Mouse (Mus musculus) cerebellum, postnatal 4 days (tissue): ENCODE results near the gene Pdss2.
"Not testable (repeated sequence)": the region's sequence is repeated elsewhere in the genome, so short reads cannot be mapped to it uniquely, and the experiment has no call there.

Experiments
- DNase-seq, 2 experiments: peaks; one replicate each; pipeline ENCODE4 v3.0.0; 2022; ENCODE audit warnings: low spot score in 2 of 2, mixed read lengths in 1 of 2

Pdss2 gene

DNA sequence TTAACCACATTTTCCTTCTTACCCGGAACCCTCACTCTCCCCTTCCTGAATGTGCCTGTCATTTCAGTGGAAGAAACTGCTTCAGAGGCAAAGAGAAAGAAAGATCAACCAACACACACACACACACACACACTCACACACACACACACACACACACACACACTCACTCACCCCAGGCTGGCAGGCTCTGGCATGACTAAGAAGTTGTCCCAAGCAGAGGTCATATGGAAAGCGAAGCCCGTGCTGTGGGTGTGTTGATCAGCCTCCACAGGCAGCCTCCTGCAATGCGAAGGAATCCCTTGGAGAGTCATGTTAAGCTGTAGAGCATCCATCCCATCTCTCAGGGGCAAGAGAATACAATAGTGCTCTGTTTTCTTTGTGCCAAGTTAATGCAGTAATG is 154.0 kb downstream of the Pdss2 start:
- DNase-seq: no peak

- DNase-seq: no peak
These were observed 155.5 kb downstream of the Pdss2 start for GRCm38 (mm10) chr10:43376749-43377148.

- DNase-seq: peak in 1 of 2 experiments; percentile 36
These were observed 157.0 kb downstream of the Pdss2 start for GRCm38 (mm10) chr10:43378279-43378678.

DNA sequence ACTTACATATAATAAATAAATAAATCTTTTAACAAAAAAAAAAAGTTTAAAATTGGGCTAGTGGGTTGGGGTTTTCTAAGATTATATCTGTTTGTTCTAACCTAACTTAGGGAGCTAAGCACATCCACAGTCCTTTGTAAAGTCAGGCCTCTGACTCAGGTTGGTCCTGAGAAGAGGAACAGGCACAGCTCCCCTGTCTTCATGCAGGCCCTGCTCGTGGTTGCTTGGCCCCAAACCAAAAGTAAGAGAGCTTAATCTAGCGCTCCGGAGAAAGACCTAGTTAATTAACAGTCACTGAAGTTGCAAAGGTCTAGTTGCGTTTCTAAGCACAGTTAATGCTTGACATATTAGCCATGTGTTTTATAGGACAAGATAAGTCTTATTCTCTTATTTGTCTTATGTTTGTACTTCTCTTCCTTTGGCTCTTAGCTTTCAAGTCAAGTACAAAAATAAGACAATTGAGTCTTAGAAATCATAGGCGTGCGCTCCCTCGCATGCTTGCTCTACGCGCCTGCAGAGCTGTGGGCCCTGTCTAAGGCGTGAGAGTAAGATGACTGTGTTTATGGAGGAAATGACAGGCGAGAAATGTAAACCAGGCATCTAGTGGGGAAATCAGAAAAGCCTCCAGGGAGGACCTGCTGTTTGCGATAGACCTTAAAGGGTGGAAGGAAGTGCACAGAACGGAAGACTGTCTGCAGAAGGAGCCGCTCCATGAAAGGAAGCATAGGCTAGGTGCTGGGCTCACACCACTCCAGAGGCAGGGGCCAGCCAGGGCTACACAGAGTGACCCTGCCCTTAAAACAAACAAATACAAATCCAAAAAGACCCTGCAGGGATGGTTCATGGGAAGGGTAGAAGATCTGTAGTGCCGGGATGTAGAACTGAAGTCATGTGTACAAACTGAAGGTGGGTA is 157.7 kb downstream of the Pdss2 start:
- no peak for DNase-seq

DNA sequence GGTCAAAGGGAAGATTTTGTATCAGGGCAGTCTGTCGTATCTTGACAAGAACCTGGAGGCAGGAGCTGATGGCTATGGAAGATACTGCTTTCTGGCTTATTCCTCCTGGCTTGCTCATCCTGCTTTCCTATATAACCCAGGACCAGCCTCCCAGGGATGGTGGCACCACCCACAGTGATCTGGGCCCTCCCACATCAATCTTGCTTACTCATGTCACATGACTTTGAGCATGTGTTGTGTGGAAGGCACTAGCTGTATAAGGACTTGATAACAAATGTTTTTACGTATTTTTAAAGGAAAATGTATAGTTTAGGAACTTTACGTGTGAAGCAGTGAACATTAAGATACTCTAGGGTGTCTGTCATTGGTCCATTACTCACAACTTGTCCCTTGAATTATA is 161.4 kb downstream of the Pdss2 start:
- DNase-seq: no peak

DNA sequence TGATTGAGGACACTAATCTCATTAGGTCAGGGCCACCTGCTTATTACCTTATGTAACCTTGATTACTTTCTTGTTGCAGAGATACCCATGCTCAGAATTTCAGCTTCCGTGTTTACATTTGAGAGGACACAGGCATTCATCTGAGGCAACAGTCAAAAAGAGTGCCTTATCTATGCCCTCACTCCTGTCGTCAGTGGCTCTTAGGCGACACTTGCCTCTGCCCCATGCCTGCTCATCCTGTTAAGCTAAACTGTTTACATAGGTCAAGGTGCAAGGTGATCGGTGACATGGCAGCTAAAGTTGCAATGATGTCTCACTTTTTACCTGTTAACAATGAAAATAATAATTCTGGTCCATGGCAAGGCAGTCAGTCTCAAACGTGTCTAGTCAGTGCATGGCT is 163.3 kb downstream of the Pdss2 start:
- DNase-seq: no peak

- no peak for DNase-seq
These were observed 171.6 kb downstream of the Pdss2 start for GRCm38 (mm10) chr10:43392921-43393320.

DNA sequence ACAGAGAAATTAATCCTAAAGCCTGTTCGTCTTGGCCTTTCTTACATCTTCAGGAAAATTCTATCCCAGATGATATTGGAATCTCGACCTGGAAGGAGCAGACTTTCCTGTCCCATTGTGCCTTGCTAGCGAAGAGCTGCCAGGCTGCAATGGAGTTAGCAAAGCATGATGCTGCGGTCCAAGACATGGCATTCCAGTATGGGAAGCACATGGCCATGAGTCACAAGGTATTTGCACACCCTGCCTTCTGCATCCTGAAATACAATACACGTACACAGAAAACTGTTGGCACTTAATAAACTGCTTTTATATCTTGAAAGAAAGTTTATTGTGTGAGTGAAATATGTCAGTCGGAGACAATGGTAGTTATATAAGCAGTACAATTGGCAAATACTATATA is 172.5 kb downstream of the Pdss2 start:
- DNase-seq: no peak

- no peak for DNase-seq
These were observed 174.5 kb downstream of the Pdss2 start for GRCm38 (mm10) chr10:43395824-43396223.

- no peak for DNase-seq
These were observed 178.5 kb downstream of the Pdss2 start for GRCm38 (mm10) chr10:43399596-43400316.

DNA sequence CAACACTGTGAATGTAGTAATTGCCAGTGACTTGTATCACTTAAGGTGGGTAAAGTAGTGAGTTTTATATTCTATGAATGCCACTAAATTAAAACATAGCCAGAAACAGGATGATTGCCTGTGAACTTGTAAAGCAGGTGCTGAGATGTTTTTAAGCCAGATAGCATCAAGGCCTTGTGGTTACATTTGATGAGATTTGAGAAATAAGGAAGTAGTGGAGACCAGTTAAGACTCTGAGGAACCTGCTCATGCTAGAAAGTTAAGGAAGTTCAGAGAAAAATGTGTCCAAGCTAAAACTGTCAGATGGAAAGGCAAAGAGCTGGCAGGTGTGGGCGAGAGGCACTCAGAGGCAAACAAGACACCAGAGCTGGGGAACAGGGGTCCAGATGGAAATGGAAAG is 184.8 kb downstream of the Pdss2 start:
- DNase-seq: no peak

DNA sequence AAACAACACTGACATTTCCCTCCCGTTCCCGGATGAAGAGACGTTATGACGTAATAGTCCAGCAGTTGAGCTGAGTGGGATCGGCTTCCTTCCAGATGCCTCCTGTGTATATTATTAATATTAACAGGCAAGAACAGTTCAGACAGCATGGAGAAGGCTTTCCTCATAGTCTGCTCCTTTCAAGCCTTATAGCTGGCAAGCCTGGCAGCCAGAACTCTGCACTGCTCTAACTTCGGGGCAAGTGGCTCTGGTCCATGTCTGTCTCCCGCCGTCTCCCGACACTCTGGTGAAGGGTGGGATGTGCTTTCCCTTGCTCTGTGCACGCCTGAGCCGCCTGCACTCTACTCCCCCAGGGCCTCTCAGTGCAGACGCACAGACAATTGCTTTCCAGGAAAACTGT is 185.6 kb downstream of the Pdss2 start:
- DNase-seq: no peak

DNA sequence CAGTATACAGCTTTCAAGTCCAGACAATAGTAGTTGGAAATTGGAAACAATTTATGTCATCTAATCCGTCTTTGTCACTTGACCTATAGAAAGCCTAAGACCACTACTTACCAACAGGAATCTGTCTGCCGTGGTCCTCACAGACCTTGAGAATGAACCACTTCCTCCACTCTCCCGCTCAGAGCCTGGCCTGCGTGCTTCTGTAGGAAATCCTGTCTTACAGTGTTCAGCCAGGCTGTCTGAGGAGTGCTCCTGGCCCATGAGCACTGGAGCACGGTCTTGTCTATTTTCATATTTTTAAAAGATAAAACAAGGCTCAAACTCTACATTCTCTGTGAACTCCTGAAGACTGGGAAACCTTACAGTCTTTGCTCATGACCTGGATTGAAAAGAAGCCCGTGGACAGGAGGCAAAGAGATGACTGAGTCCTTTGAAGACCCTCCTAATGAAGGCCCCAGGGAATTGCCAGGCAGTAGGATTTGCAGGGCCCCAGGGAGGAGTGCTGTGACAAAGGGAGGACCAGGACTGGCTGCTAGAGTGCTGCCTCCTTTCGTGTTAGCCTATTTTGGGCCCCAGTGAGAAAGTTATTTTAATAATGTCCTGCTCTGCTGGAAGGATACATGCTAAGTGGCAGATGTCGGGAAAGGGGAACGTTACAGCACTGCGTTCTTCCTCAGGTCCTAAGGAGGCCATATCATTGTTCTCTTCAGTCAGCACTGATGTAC is 188.4 kb downstream of the Pdss2 start:
- DNase-seq: no peak

DNA sequence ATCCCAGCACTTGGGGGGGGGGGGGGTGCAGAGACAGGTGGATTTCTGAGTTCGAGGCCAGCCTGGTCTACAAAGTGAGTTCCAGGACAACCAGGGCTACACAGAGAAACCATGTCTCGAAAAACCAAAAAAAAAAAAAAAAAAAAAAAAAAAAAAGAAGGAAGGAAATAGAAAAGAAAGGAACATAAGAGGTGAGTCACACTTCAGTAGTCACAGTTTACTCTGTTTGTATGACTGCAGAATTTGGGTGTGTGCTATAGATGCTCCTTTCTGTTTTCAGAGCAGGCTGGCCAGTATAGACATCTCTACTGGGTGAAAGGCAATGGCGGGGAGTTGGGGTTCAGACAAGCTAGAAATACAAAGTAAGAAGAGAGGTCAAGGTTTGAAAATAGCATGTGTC is 189.9 kb downstream of the Pdss2 start:
- DNase-seq: not testable (repeated sequence)

DNA sequence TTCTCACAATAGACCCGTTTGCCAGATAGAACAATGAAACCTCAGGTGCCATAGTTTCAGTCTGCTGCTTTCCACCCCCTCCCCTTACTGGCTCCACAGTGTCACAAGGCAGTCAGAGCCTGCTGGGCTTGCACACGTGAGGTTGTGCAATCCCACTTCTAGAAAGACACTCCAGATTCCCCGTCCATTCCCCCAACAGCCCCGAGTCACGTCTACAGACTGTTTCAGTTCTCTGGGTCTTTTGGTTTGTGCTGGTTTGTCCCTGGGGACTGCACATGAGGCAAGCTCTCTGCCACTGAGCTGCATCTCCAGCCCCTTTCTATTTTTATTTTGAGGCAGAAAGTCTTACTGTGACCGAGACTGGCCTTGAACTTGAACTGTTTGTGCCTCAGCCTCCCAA is 196.1 kb downstream of the Pdss2 start:
- no peak for DNase-seq

DNA sequence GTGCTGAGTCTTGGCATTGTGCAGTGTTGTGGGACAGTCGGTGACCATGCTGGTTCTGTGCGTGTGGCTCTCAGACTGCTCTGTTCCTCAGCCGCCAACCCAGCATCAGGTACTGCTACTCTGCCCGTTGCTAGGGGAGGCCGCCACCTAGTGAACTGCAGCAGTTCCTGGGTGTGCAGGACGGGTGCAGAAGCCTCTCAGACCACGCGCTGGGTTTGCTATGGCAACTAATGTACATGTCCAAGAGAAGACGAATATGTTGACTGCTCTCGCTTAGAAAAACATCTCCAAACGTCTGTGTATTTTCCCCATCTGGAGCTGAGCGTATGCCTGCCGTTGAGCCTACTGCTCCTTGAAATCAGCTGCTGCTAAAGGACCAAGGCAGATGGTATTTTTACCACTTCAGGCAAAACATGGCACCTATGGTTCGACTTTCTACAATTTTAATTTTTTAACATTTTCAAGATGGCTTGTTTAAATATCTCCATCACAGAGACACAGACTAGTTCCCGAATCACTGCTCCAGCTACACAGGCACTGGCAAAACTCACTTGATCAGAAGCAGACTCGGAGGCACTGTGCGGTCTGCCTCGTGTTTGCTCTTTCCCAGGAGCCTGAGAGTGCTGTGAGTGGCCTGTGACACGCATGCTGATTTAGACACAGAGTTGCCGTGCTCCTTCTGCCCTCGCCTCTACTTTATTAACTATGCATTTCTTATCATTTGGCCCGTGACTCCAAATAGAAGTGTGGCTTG is 199.6 kb downstream of the Pdss2 start:
- no peak for DNase-seq

DNA sequence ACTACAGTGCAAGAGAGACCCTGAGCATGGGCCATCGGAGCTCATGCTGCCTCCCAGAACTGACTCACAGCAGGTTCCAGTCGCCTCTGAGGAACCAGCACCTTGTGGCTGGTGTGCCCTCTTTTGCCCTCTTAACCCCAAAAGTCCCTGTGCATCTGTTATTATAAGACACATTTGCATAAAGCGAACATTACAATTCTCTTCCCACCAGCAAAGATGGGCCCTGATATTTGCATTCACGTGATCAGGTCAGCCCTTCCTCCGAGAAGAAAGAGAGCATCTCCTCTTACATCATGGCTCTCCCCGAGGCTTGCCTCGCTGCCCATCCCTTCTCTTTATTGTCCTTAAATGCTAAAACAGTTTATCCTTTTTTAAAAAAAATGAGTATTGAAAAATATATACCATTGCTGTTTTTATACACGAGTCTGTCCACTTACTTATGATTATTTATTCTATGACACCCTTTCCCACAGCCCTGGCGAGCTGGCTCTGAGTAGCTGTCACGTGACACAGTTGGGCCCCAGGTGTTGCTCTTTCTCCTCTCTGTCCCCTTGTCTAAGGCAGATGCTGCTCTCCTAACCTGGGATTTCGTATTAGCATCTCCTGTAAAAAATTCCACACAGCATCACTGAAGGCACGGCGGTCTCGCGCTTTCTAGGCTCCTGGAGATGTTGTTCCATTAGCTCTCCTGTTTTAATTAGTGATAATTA is 200.9 kb downstream of the Pdss2 start:
- no peak for DNase-seq

DNA sequence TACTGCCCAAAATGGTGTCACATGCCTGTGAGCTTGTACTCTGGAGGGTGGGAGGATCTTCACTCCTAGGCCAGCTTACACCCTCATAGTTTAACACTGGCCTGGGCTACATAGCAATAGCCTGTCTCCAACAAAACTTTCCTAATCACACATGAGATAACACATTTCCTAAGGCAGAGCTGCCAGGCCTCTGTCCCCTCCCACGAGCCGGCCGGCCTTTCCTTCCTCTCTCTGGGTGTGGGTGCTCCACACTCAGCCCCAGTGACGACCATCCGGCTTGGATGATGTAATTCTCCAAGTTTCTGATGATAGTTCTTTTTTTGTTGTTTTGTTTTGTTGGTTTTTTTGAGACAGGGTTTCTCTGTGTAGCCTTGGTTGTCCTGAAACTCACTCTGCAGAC is 203.3 kb downstream of the Pdss2 start:
- no peak for DNase-seq

GRCm38 (mm10) chr10:43430606-43431005 is 209.3 kb downstream of the Pdss2 start:
- no peak for DNase-seq

GRCm38 (mm10) chr10:43434326-43434725 is 213.0 kb downstream of the Pdss2 start:
- DNase-seq: no peak

- DNase-seq: no peak
These were observed 214.5 kb downstream of the Pdss2 start for GRCm38 (mm10) chr10:43435757-43436156.
